Mouse (Mus musculus): ENCODE measurements around the gene Szt2.

DNA sequence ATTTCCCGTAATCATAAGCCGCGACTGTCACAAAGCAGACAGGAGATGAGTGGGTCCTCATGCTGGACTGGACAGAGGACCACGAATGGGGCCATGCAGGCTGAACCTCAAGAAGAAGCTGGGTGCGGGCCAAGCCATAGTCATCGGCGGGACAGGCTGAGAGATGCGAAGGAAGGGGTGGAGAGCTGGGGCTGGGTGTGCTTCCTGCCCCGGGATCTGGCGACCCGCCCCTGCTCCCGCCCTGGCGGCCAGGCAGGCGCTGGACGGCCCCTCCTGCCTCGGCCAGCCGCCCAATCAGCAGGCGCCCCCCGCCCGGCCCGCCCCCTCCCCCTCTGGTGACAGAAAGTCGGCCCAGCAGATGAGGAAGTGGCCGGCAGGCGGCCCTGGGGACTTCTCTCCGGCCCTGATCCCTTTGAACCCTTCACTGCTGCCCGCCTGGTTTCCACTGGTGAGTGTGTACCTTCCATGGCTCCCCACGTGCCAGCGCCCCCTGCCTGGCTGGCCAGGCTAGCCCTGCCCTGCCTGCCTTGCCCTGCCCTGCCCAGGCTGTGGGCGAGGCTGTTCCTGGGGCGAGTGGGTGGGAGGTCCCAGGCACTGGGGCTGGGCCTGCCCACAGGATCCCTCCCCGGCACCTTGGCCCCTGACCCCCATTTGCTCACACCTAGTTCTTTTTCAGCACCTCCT lies 18.8 kb upstream of the Szt2 start, which contains the start of gene Elovl1:
- TF ChIP-seq EP300 (IDR thresholded peaks at IDR 0.05; ENCODE audit: low read depth) = no peak
- TF ChIP-seq CTCF (IDR thresholded peaks at IDR 0.05; ENCODE audit: low read depth) = peak; percentile 37
